Mouse (Mus musculus) forebrain, embryonic 14.5 days (tissue): Measurements from ENCODE around the gene Ugt1a6b. TPM values are rescaled to one million over a fixed set of nuclear protein-coding genes. Genes with fewer than 3 reads are reported as not detected.
"Not testable (repeated sequence)": the region's sequence is repeated elsewhere in the genome, so short reads cannot be mapped to it uniquely, and the experiment has no call there.

Experiments used
- ATAC-seq: fragments of 200-750 bp; cut with Nextera tagmentation; 2 replicates; pipeline ENCODE4 v1.8.0; 2017; ENCODE audit warnings: mild to moderate bottlenecking, moderate library complexity
- DNase-seq: peaks from one replicate; pipeline ENCODE4 v3.0.0-alpha.2; 2015; ENCODE audit warnings: low spot score
- H3K27ac ChIP-seq: fragments of 300-500 bp; sonication (generic); 2 replicates; pipeline ENCODE4 v1.5.1; 2014; ENCODE audit warnings: low read depth, mild to moderate bottlenecking, control low read depth, low read length, moderate library complexity
- H3K27me3 ChIP-seq: fragments of 300-500 bp; sonication (generic); replicated peaks from 2 replicates; pipeline ENCODE4 v1.6.1; 2014; ENCODE audit warnings: low read length, control low read depth, mixed read lengths; ENCODE audit not compliant: control insufficient read depth, insufficient read depth
- H3K36me3 ChIP-seq: fragments of 300-500 bp; sonication (generic); 2 replicates; pipeline ENCODE4 v1.6.1; 2014; ENCODE audit warnings: low read length, control low read depth; ENCODE audit not compliant: control insufficient read depth, insufficient read depth
- H3K4me1 ChIP-seq: fragments of 300-500 bp; sonication (generic); 2 replicates; pipeline ENCODE4 v1.6.1; 2014; ENCODE audit warnings: antibody characterized with exemption, low read length, control low read depth; ENCODE audit not compliant: control insufficient read depth, insufficient read depth
- H3K4me2 ChIP-seq: fragments of 300-500 bp; sonication (generic); 2 replicates; pipeline ENCODE4 v1.6.1; 2014; ENCODE audit warnings: mild to moderate bottlenecking, control low read depth, low read length
- H3K4me3 ChIP-seq: fragments of 300-500 bp; sonication (generic); 2 replicates; pipeline ENCODE4 v1.5.1; 2014; ENCODE audit warnings: low read depth, low read length, control low read depth
- H3K9ac ChIP-seq: fragments of 300-500 bp; sonication (generic); 2 replicates; pipeline ENCODE4 v1.6.1; 2014; ENCODE audit warnings: mild to moderate bottlenecking, low read length, control low read depth, moderate library complexity
- H3K9me3 ChIP-seq: fragments of 300-500 bp; sonication (generic); replicated peaks from 2 replicates; pipeline ENCODE4 v1.6.1; 2016; ENCODE audit warnings: low read length, control low read depth, mixed read lengths; ENCODE audit not compliant: control insufficient read depth
- WGBS: fragments of 180-500 bp; shearing (Covaris S2); extraction: QIAGEN DNeasy Blood & Tissue Kit; methylation state at CpG from one replicate; pipeline ENCODE4 v1.1.7; 2014; 5-methylcytosine and 5-hydroxymethylcytosine counted together
- polyA plus RNA-seq: library from polyadenylated mRNA; unstranded; fragments of >200 nt; fragmentation: Nextera tagmentation; extraction: Ambion mirVana; gene quantifications from 2 replicates; pipeline ENCODE4 v1.2.1, GENCODE M21; 2014

Ugt1a6b gene
- polyA plus RNA-seq, 1 experiment from 2014 or later = 2.0 TPM

GRCm38 (mm10) chr1:88087513-88087912 is 15.5 kb upstream of the Ugt1a6b start, which contains the start of gene Ugt1a8:
Ugt1a8 (plus strand) TSS chr1:88087813.
- Histone ChIP-seq H3K27me3 (no peaks in the 10 kb centered on the region), H3K27ac (no peak within 1 kb of the TSS), H3K9me3 (no peaks in the 10 kb centered on the region), H3K4me3 (no peak within 1 kb of the TSS), H3K36me3 (no peaks in the 10 kb centered on the region), H3K4me2 (no peak within 1 kb of the TSS), H3K4me1 (no peaks in the 10 kb centered on the region), H3K9ac (no peak within 1 kb of the TSS)
- DNase-seq (no peak), ATAC-seq (no peak)
- WGBS = 86% methylated on average over 3 of the region's 3 CpGs

GRCm38 (mm10) chr1:88092341-88092740 is 10.7 kb upstream of the Ugt1a6b start:
- Histone ChIP-seq H3K9me3 (no peaks in the 10 kb centered on the region), H3K4me2 (no peak overlapping the region), H3K9ac (no peak overlapping the region), H3K27ac (no peak overlapping the region), H3K4me3 (no peak overlapping the region), H3K4me1 (no peaks in the 10 kb centered on the region), H3K36me3 (no peaks in the 10 kb centered on the region), H3K27me3 (no peaks in the 10 kb centered on the region)
- DNase-seq (no peak), ATAC-seq (no peak)

GRCm38 (mm10) chr1:88094270-88094676 is 8.8 kb upstream of the Ugt1a6b start:
- H3K4me3 ChIP-seq, H3K9me3 ChIP-seq, H3K4me1 ChIP-seq, H3K9ac ChIP-seq, H3K36me3 ChIP-seq, H3K4me2 ChIP-seq, H3K27ac ChIP-seq, H3K27me3 ChIP-seq, DNase-seq, ATAC-seq: not testable (repeated sequence)
- WGBS = 80% methylated on average over 3 of the region's 3 CpGs

- Histone ChIP-seq H3K4me2 (no peak within 1 kb of the TSS), H3K9ac (no peak within 1 kb of the TSS), H3K9me3 (no peaks in the 10 kb centered on the region), H3K27ac (no peak within 1 kb of the TSS), H3K27me3 (no peaks in the 10 kb centered on the region), H3K36me3 (no peaks in the 10 kb centered on the region), H3K4me3 (no peak within 1 kb of the TSS), H3K4me1 (no peaks in the 10 kb centered on the region)
- no peak for DNase-seq
- ATAC-seq = no peak
- 65% methylated on average over 10 of the region's 10 CpGs for WGBS
These were observed 8.0 kb upstream of the Ugt1a6b start, which contains the start of gene Ugt1a7c for GRCm38 (mm10) chr1:88094941-88095492. Ugt1a7c (plus strand) TSS chr1:88095062.

- H3K9ac ChIP-seq, H3K36me3 ChIP-seq, DNase-seq, H3K4me2 ChIP-seq, H3K4me3 ChIP-seq, H3K4me1 ChIP-seq, ATAC-seq, H3K27ac ChIP-seq, H3K27me3 ChIP-seq, H3K9me3 ChIP-seq: not testable (repeated sequence)
- WGBS = 89% methylated on average over 3 of the region's 3 CpGs
These were observed 4.5 kb upstream of the Ugt1a6b start for GRCm38 (mm10) chr1:88098546-88098945.

GRCm38 (mm10) chr1:88099691-88100090 is 3.4 kb upstream of the Ugt1a6b start:
- H3K36me3 ChIP-seq, H3K27ac ChIP-seq, H3K4me2 ChIP-seq, H3K9me3 ChIP-seq, H3K4me3 ChIP-seq, H3K27me3 ChIP-seq, DNase-seq, H3K9ac ChIP-seq, H3K4me1 ChIP-seq, ATAC-seq: not testable (repeated sequence)
- WGBS = 88% methylated on average over 2 of the region's 2 CpGs

- ATAC-seq = not testable (repeated sequence)
These were observed 831 bp downstream of the Ugt1a6b start for GRCm38 (mm10) chr1:88103697-88104468.

GRCm38 (mm10) chr1:88104667-88105430 is 1.8 kb downstream of the Ugt1a6b start:
- Histone ChIP-seq H3K9me3 (no peaks in the 10 kb centered on the region), H3K27me3 (no peaks in the 10 kb centered on the region), H3K4me3 (no peak overlapping the region), H3K9ac (no peak overlapping the region), H3K4me2 (no peak overlapping the region), H3K36me3 (no peaks in the 10 kb centered on the region), H3K27ac (no peak overlapping the region), H3K4me1 (no peaks in the 10 kb centered on the region)
- 92% methylated on average over 1 of the region's 1 CpGs for WGBS
- DNase-seq = no peak
- no peak for ATAC-seq

More at GRCm38 (mm10) chr1:88103697-88104468, 831 bp downstream of the Ugt1a6b start:
- H3K27me3 ChIP-seq, H3K9ac ChIP-seq, H3K4me2 ChIP-seq, H3K27ac ChIP-seq, H3K9me3 ChIP-seq, H3K4me3 ChIP-seq, H3K36me3 ChIP-seq, H3K4me1 ChIP-seq, DNase-seq: not testable (repeated sequence)
- 84% methylated on average over 4 of the region's 5 CpGs for WGBS
